Mouse (Mus musculus) splenic B cell, adult 2 months (primary cell): ENCODE data around the gene Olfr66.

ENCODE experiments used
- DNase-seq: peaks from one replicate; pipeline ENCODE4 v3.0.0-alpha.2; 2011; ENCODE audit warnings: low read depth, low spot score
- H3K27me3 ChIP-seq: 2 replicates; pipeline ENCODE4 v1.6.1; 2012; ENCODE audit warnings: mild to moderate bottlenecking, low read length, moderate library complexity, mixed read lengths; ENCODE audit not compliant: control insufficient read depth, poor library complexity, insufficient read depth, severe bottlenecking
- H3K36me3 ChIP-seq: 2 replicates; pipeline ENCODE4 v1.6.1; 2012; ENCODE audit warnings: mild to moderate bottlenecking, low read length, moderate library complexity, mixed read lengths; ENCODE audit not compliant: control insufficient read depth, poor library complexity, insufficient read depth, severe bottlenecking

Olfr66 gene

DNA sequence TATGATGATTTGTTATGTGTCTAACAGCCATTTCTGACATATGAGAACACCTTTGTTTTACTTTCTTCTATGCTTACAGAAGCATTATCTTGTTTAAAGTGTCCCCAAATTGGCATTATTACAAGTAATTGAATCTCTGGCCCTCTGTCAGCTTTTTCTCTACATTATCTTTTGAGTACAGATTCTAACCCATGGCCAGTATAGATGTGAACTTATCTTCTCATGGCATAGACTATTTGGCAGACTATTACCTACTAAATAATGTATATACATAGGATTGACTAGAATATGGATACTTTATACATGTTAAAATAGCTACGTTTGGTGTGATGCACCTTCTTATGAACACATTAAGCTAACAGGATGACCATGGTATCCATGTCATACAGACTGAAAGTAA, 31.4 kb downstream of the Olfr66 start:
- Histone ChIP-seq H3K27me3 (no peaks in the 10 kb centered on the region; the same call in 1 of the 2 replicates), H3K36me3 (no peaks in the 10 kb centered on the region)
- DNase-seq, result no peak

DNA sequence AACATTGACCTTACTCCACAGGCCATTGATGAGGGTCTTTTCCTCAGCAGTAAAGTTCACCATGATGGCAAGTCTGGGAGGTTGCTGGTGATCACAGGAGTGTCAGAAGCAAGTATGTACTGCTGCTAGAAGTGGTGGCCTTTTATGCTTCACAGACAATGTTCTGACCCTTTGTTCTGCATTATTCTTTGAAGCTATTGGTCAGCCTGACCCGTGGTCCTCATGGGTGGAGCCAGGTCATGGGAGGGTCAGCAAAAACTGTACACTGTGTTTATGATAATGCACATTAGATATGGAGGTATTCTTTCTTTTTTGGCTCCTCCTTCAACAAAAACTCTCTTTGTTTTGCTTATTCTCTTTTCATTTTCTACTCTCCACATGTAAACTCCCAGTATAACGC, 33.0 kb downstream of the Olfr66 start, which contains the start of gene Hbb-y:
Gene Hbb-y, minus strand, starts transcription at position 127 of the 400 bp plus-strand sequence.
- no peaks in the 10 kb centered on the region; the same call in 1 of the 2 replicates for H3K27me3 ChIP-seq
- no peaks in the 10 kb centered on the region for H3K36me3 ChIP-seq
- DNase-seq, result no peak

DNA sequence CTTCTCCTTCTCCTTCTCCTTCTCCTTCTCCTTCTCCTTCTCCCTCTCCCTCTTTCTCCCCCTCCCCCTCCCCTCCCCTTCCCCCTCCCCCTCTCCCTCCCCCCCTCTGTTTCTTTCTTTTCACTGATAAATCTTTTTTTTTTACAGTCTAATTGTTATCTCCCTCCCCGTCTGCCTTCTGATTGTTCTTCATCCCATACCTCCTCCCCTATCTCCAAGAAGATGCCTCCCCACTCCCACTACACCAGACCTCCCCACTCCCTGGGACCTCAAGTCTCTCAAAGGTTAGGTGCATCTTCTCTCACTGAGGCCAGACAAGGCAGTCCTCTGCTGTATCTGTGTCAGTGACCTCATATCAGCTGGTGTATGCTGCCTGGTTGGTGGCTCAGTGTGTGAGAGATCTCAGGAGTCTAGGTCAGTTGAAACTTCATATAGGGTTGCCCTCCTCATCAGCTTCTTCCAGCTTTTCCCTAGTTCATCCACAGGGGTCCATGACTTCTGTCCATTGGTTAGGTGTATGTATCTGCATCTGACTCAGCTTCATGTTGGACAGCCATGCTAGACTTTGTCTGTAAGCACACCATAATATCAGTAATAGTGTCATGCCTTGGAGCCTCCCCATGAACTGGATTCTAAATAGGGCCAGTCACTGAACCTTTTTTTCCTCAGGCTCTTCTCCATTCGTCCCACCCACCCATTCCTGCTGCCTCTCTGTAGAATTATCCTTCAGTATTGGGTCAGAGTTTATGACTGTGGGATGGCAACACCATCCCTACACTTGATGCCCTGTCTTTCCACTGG, 41.3 kb downstream of the Olfr66 start:
- H3K36me3 ChIP-seq, result no peaks in the 10 kb centered on the region
- H3K27me3 ChIP-seq, result no peaks in the 10 kb centered on the region
- DNase-seq, result no peak

DNA sequence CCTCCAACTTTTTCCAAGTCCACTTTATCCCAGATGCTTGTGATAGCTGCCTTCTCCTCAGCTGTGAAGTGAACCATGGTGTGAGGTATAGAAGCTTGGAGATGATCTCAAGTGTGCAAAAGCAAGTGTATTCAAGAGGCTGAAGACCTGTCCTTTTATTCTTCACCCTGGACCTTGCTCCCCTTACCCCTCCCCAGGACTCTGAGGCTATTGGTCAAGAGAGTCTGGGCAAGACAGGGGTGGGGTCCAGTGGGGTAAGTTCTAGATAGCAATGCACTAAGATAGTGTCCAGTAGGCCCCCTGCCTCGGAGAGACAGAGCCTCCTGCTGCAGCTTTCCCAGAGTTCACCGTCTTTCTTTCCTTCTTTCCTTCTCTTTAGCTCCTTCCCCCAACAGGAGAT, 43.0 kb downstream of the Olfr66 start, which contains the start of gene Hbb-bh1:
Gene Hbb-bh1, minus strand, starts transcription at position 131 of the 400 bp plus-strand sequence.
- Histone ChIP-seq H3K36me3 (no peaks in the 10 kb centered on the region), H3K27me3 (no peaks in the 10 kb centered on the region)
- DNase-seq, result no peak

DNA sequence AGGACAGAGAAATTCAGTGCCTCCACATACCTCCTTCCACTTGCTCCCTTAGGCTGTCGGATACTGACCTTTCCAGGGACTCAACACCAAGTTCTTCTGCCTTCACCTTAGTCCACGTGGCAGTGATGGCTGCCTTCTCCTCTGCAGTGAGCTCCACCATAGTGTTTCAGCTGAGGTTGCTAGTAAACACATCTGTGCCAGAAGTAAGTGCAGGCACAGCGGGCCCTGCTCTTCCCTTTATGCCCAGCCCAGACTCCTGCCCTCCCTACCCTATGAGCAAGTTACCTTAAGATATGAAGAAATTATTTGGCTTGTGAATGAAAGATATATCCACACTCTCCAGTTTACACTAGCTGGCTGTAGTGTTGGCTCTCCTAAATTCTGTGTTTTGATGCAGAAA, 45.8 kb downstream of the Olfr66 start, which contains the start of gene Hbb-bh2:
Gene Hbb-bh2, minus strand, starts transcription at position 253 of the 400 bp plus-strand sequence.
- DNase-seq, result no peak
- H3K36me3 ChIP-seq, result no peaks in the 10 kb centered on the region

More for the DNA sequence above, 45.8 kb downstream of the Olfr66 start, which contains the start of gene Hbb-bh2:
- H3K27me3 ChIP-seq, result no peaks in the 10 kb centered on the region
